Mouse (Mus musculus) embryonic facial prominence, embryonic 15.5 days (tissue): ENCODE results near the gene Prss2. TPM values are rescaled to one million over a fixed set of nuclear protein-coding genes. Genes with fewer than 3 reads are reported as not detected.
A peak's percentile ranks its signal among the peaks of the same experiment; 100 is the strongest.

Experiments used
- ATAC-seq: fragments of 200-750 bp; cut with Nextera tagmentation; 2 replicates; pipeline ENCODE4 v1.8.0; 2017; ENCODE audit warnings: low read depth, moderate TSS enrichment; ENCODE audit not compliant: insufficient number of reproducible peaks, low FRiP score, low TSS enrichment
- H3K27ac ChIP-seq: fragments of 300-500 bp; sonication (generic); replicated peaks from 2 replicates; pipeline ENCODE4 v1.5.1; 2015; ENCODE audit warnings: mild to moderate bottlenecking, inconsistent platforms
- H3K27me3 ChIP-seq: fragments of 300-500 bp; sonication (generic); 2 replicates; pipeline ENCODE4 v1.6.1; 2015; ENCODE audit warnings: inconsistent platforms
- H3K36me3 ChIP-seq: fragments of 300-500 bp; sonication (generic); 2 replicates; pipeline ENCODE4 v1.6.1; 2015; ENCODE audit warnings: mild to moderate bottlenecking, inconsistent platforms
- H3K4me1 ChIP-seq: fragments of 300-500 bp; sonication (generic); 2 replicates; pipeline ENCODE4 v1.6.1; 2015; ENCODE audit warnings: inconsistent platforms
- H3K4me2 ChIP-seq: fragments of 300-500 bp; sonication (generic); replicated peaks from 2 replicates; pipeline ENCODE4 v1.6.1; 2015; ENCODE audit warnings: mild to moderate bottlenecking, inconsistent platforms
- H3K4me3 ChIP-seq: fragments of 300-500 bp; sonication (generic); replicated peaks from 2 replicates; pipeline ENCODE4 v1.5.1; 2015; ENCODE audit warnings: mild to moderate bottlenecking, inconsistent platforms
- H3K9ac ChIP-seq: fragments of 300-500 bp; sonication (generic); 2 replicates; pipeline ENCODE4 v1.6.1; 2015; ENCODE audit warnings: inconsistent platforms
- H3K9me3 ChIP-seq: fragments of 300-500 bp; sonication (generic); replicated peaks from 2 replicates; pipeline ENCODE4 v1.6.1; 2016; ENCODE audit warnings: inconsistent platforms
- WGBS: fragments of 180-500 bp; shearing (Covaris S2); methylation state at CpG from one replicate; pipeline ENCODE4 v1.1.7; 2015; 5-methylcytosine and 5-hydroxymethylcytosine counted together
- polyA plus RNA-seq: library from polyadenylated mRNA; unstranded; fragments of >200 nt; fragmentation: Nextera tagmentation; extraction: Ambion mirVana; gene quantifications from 2 replicates; pipeline ENCODE4 v1.2.1, GENCODE M21; 2015

Gene Prss2
- polyA plus RNA-seq, 1 experiment from 2014 or later: not detected

DNA sequence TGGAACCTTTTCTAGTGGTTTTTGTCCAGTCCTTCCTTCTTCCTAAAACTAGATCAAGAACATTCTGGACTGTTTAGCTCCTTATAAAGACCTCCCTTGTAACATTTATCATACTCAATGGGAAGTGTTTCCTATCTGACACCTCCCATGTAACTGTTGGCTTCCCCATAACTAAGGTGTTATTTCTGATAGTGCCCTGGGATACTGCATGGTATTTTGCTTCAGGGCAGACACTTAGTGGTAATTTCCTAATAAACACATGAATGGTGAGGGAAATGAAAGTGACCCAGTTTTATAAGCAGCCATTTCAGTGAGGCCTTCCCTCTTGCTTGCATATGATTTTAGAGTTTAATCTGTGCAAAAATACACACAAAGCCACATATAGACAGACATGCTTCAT lies 19.2 kb downstream of the Prss2 start:
- peaks cover 10% of the 10 kb centered on the region for H3K4me1 ChIP-seq
- H3K27me3 ChIP-seq: peaks cover 9% of the 10 kb centered on the region; the same call in 1 of the 2 replicates
- H3K36me3 ChIP-seq: no peaks in the 10 kb centered on the region
- no peak overlapping the region for H3K4me3 ChIP-seq
- no peak overlapping the region for H3K9ac ChIP-seq
- no peak overlapping the region for H3K27ac ChIP-seq
- no peak for ATAC-seq
- H3K4me2 ChIP-seq: no peak overlapping the region
- no peaks in the 10 kb centered on the region for H3K9me3 ChIP-seq

DNA sequence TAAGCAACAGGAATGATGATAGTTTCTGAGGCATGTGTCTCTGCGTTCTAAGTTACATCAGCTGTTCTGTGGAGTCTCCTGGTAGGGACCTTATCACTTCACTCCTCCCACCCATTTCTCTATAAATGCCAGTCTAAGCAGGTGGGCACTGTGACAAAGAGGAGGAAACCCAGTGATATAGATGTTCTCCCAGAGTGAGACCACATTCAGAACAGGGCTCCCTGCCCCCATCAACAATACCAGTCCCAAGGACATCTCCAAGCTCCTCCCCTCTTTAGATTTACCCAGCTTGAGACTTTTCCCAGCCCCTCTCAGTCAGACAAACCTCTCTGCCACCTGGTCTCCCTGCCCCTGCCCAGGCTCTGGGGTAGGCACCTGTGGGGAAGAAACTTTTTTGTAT lies 20.2 kb downstream of the Prss2 start:
- H3K9ac ChIP-seq: no peak overlapping the region
- 78% methylated on average over 1 of the region's 1 CpGs for WGBS
- no peak for ATAC-seq

DNA sequence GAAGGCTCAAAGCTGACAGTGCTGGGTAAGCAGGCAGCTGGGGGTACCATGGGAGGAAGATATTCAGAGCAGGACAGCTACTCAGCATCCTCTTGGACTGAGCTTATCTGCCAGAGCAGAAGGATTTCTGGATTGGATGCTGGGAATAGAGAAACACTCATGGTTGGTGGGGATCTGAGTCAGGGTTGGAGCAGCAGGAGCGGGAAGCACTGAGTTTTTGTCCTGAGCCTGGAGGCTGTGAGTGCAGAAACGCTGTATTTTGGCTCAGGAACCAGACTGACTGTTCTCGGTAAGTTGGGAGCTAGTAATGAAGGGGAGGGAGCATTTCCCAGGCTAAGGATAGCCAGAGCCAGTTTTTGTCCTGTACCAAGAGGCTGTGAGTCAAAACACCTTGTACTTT lies 21.4 kb downstream of the Prss2 start:
- Histone ChIP-seq H3K9me3 (no peaks in the 10 kb centered on the region), H3K9ac (no peak overlapping the region), H3K4me1 (peaks cover 10% of the 10 kb centered on the region), H3K27ac (no peak overlapping the region), H3K27me3 (peaks cover 9% of the 10 kb centered on the region; the same call in 1 of the 2 replicates), H3K4me3 (peak overlapping the region; percentile 26), H3K36me3 (no peaks in the 10 kb centered on the region), H3K4me2 (peak overlapping the region; percentile 49)
- no peak for ATAC-seq
- WGBS: 22% methylated on average over 3 of the region's 3 CpGs

More for the DNA sequence above, 20.2 kb downstream of the Prss2 start:
- H3K4me3 ChIP-seq: no peak overlapping the region
- peaks cover 9% of the 10 kb centered on the region; the same call in 1 of the 2 replicates for H3K27me3 ChIP-seq
- no peak overlapping the region for H3K4me2 ChIP-seq
- H3K4me1 ChIP-seq: peaks cover 10% of the 10 kb centered on the region
- H3K36me3 ChIP-seq: no peaks in the 10 kb centered on the region
- H3K9me3 ChIP-seq: no peaks in the 10 kb centered on the region
- H3K27ac ChIP-seq: no peak overlapping the region

- Histone ChIP-seq H3K4me2 (peak overlapping the region; percentile 49), H3K4me3 (peak overlapping the region; percentile 26), H3K27me3 (peaks cover 9% of the 10 kb centered on the region; the same call in 1 of the 2 replicates), H3K4me1 (peaks cover 10% of the 10 kb centered on the region), H3K9me3 (no peaks in the 10 kb centered on the region), H3K9ac (no peak overlapping the region), H3K27ac (no peak overlapping the region), H3K36me3 (no peaks in the 10 kb centered on the region)
- ATAC-seq: no peak
- WGBS: 3% methylated on average over 28 of the region's 28 CpGs
These were observed 21.9 kb downstream of the Prss2 start for GRCm38 (mm10) chr6:41543411-41544050.

DNA sequence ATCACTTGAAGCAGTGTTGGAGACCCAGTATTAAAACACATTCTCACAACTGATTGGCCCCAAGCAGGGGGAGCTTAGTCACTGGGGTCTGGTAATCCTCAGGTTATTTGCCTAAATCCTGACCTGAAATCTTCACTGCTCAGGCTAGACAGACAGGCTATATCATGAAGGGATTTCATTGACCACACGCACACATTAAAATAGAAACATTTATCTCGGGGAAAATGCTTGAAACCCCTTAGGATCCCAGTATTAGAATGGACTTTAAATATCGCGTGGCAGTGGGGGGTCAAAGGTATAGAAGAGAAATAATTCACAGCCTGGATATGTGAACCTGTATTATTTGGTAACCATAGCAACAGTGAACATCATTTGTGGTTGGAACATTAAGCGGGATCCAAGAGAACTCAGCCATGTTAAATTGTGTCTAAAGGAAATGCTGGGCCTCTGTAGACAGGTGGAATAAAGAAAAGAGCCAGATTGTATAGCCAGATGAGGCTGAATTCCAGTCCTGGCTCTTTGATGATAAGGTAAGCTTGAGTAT lies 22.9 kb downstream of the Prss2 start:
- Histone ChIP-seq H3K4me3 (no peak overlapping the region), H3K9ac (no peak overlapping the region), H3K4me1 (peaks cover 10% of the 10 kb centered on the region), H3K9me3 (no peaks in the 10 kb centered on the region), H3K27me3 (peaks cover 9% of the 10 kb centered on the region; the same call in 1 of the 2 replicates), H3K27ac (no peak overlapping the region), H3K4me2 (no peak overlapping the region), H3K36me3 (no peaks in the 10 kb centered on the region)
- no peak for ATAC-seq
- WGBS: 78% methylated on average over 5 of the region's 5 CpGs

- Histone ChIP-seq H3K4me3 (no peak overlapping the region), H3K36me3 (no peaks in the 10 kb centered on the region), H3K4me2 (no peak overlapping the region), H3K4me1 (peaks cover 10% of the 10 kb centered on the region), H3K9ac (no peak overlapping the region), H3K27ac (no peak overlapping the region), H3K9me3 (no peaks in the 10 kb centered on the region), H3K27me3 (peaks cover 9% of the 10 kb centered on the region; the same call in 1 of the 2 replicates)
- 90% methylated on average over 4 of the region's 4 CpGs for WGBS
- ATAC-seq: no peak
These were observed 23.7 kb downstream of the Prss2 start for GRCm38 (mm10) chr6:41545266-41545665.

DNA sequence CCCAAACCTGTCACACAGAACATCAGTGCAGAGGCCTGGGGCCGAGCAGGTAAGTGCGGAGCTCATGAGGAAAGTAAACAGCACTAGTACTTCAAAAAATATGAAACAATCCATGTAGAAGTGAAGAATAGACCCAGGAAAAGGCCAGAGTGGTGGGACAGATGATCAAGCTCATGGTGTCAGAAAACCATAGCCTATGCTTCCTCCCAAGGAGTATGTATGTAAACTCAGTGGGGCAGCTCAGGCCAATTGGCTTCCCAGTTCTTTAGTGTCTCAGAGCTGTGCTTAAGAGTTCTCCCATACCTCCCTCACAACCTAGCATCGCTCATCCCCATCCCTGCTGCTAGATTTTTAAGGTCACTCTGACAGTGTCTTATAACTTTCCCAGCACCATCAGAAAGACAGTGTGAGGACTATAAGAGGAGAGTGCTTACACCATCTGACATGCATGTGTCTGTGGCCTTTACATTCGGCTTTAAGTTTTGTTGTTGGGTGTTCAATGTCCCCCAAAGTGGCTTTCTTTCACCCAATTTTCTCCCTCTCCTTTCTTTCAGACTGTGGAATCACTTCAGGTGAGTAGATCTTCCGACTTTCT lies 25.6 kb downstream of the Prss2 start:
- H3K27me3 ChIP-seq: peaks cover 9% of the 10 kb centered on the region; the same call in 1 of the 2 replicates
- no peaks in the 10 kb centered on the region for H3K9me3 ChIP-seq
- H3K9ac ChIP-seq: no peak overlapping the region
- no peaks in the 10 kb centered on the region for H3K36me3 ChIP-seq
- H3K4me3 ChIP-seq: no peak overlapping the region
- H3K27ac ChIP-seq: no peak overlapping the region
- WGBS: 79% methylated on average over 5 of the region's 5 CpGs
- H3K4me2 ChIP-seq: no peak overlapping the region
- ATAC-seq: no peak
- H3K4me1 ChIP-seq: peaks cover 10% of the 10 kb centered on the region

DNA sequence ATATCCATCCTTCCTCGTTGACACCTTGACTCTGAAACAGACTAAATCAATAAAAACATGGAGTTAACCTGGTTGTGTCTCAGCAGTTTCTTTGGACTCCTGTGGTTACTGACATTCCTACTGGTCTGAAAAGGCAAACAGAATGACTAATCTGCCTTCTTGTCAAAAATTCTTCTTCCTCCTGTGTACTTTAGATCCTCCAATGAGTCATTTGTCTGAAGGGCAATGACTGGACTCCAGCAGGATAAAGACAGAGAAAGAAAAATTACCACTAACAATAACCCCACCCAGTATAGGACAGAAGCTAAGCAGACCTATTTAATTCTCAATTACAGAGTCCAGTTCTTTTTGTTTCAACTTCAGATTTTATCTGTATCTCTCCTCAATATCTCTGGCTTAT lies 26.7 kb downstream of the Prss2 start:
- H3K4me3 ChIP-seq: no peak overlapping the region
- 51% methylated on average over 1 of the region's 1 CpGs for WGBS
- H3K4me2 ChIP-seq: no peak overlapping the region
- H3K36me3 ChIP-seq: no peaks in the 10 kb centered on the region
- peaks cover 8% of the 10 kb centered on the region for H3K4me1 ChIP-seq
- no peak overlapping the region for H3K27ac ChIP-seq
- peaks cover 2% of the 10 kb centered on the region; the same call in 1 of the 2 replicates for H3K27me3 ChIP-seq
- ATAC-seq: no peak
- no peak overlapping the region for H3K9ac ChIP-seq
- no peaks in the 10 kb centered on the region for H3K9me3 ChIP-seq

DNA sequence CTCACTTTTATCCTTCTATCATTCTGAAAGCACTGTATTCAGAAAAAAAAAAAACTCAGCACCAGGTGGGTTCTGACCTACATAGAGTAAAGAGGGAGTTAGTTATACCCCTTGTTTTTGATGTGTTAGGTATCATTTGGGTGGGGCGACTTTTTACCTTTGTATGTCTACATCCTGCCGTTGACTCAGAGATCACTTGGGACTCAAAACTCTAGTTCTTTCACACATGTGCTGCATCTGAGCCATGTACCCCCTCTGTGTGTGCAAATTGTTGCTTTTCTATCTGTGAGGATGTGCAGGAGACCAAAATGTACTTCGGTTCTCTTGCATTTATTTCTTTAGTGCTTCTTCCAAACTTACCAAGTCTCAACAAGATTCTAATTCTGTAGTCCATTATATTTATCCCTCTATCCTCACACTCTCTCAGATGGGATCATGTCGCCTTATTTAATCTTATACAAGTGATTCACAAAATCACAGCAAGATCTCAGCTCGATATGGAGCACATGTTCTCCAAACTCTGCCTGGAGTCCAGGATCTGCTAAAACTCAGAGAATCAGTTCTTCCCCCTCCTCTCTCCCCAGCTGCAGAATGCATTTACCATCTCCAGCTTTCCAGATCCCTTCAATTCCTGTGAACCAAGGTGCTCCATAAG lies 31.9 kb downstream of the Prss2 start:
- no peak for ATAC-seq
- H3K9ac ChIP-seq: no peak overlapping the region
- 76% methylated on average over 5 of the region's 5 CpGs for WGBS

DNA sequence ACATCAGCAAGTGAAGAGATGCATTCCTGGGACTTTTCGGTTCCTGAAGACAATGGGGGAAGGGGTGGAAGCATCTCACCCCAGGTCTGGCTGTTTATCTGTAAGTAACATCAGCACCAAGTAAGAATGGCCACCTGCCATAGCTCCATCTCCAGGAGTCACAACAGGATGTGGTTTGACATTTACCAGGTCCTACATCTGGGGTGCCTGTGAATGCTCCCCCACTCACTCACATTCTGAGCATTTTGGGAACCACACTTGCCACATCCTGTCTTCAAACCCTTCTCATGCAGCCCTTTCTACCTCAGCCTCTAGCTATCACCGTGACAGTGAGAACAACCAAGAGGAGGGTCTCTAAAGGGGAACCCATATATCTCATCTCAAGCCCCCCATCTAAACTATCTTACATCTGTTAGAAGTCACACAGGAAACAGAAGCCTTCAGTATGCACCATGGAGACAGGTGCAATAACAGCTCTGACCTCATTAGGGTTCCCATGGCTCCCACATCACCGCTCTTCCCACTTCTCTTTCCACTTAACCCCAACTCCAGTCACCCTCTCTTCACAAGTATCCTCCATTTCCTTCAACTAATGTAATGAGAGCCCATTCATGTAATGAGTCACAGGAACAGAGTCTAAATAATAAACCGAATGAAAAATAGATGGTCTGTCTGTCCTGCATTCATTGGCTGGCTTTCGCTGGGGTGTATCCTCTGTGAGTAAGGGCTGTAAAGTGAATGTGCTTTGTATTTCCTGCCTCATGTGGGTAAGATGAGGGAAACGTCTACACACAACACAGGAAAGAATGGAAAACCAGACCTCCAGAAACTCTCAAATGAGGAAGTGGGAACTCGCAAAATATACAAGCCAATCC lies 32.9 kb downstream of the Prss2 start:
- no peak for ATAC-seq
- 74% methylated on average over 7 of the region's 7 CpGs for WGBS

More for the DNA sequence above, 31.9 kb downstream of the Prss2 start:
- no peak overlapping the region for H3K4me2 ChIP-seq
- no peak overlapping the region for H3K27ac ChIP-seq
- H3K36me3 ChIP-seq: no peaks in the 10 kb centered on the region
- no peaks in the 10 kb centered on the region for H3K9me3 ChIP-seq
- H3K4me3 ChIP-seq: no peak overlapping the region
- H3K27me3 ChIP-seq: no peaks in the 10 kb centered on the region
- H3K4me1 ChIP-seq: no peaks in the 10 kb centered on the region

GRCm38 (mm10) chr6:41556389-41556788 lies 34.8 kb downstream of the Prss2 start:
- no peaks in the 10 kb centered on the region for H3K9me3 ChIP-seq
- no peak overlapping the region for H3K4me3 ChIP-seq
- H3K9ac ChIP-seq: no peak overlapping the region
- no peaks in the 10 kb centered on the region for H3K36me3 ChIP-seq
- no peak overlapping the region for H3K4me2 ChIP-seq
- no peak overlapping the region for H3K27ac ChIP-seq
- no peak for ATAC-seq
- no peaks in the 10 kb centered on the region for H3K27me3 ChIP-seq
- no peaks in the 10 kb centered on the region for H3K4me1 ChIP-seq

More for the DNA sequence above, 32.9 kb downstream of the Prss2 start:
- H3K4me1 ChIP-seq: no peaks in the 10 kb centered on the region
- H3K36me3 ChIP-seq: no peaks in the 10 kb centered on the region
- H3K4me2 ChIP-seq: no peak overlapping the region
- no peaks in the 10 kb centered on the region for H3K27me3 ChIP-seq
- H3K9ac ChIP-seq: no peak overlapping the region
- no peaks in the 10 kb centered on the region for H3K9me3 ChIP-seq
- H3K27ac ChIP-seq: no peak overlapping the region
- no peak overlapping the region for H3K4me3 ChIP-seq
